Mouse (Mus musculus) spleen, adult 2 months (tissue): ENCODE measurements around the gene Arpp21.

Source experiments
- CTCF ChIP-seq: fragments of 200-500 bp; IDR thresholded peaks from 2 replicates; pipeline ENCODE4 v1.5.1; 2011; ENCODE audit warnings: mild to moderate bottlenecking, inconsistent platforms; ENCODE audit not compliant: insufficient read depth, insufficient read length, insufficient replicate concordance; ENCODE audit errors: extremely low read depth
- POLR2A ChIP-seq: fragments of 200-500 bp; IDR thresholded peaks from 2 replicates; pipeline ENCODE4 v1.6.1; 2011; ENCODE audit warnings: low read depth, low read length, inconsistent platforms

- TF ChIP-seq CTCF: no peak
- no peak for TF ChIP-seq POLR2A
Observed at GRCm38 (mm10) chr9:112137820-112138219, 97.9 kb downstream of the Arpp21 start.
